Mouse (Mus musculus) urinary bladder, postnatal 14 days (tissue): ENCODE data around the gene Slco3a1.
A peak's percentile ranks its signal among the peaks of the same experiment; 100 is the strongest.

Experiments
- DNase-seq: peaks from one replicate; pipeline ENCODE4 v3.0.0; 2021; ENCODE audit warnings: low spot score

The Slco3a1 gene

GRCm38 (mm10) chr7:74486083-74486482 is 68.5 kb downstream of the Slco3a1 start:
- DNase-seq: no peak

DNA sequence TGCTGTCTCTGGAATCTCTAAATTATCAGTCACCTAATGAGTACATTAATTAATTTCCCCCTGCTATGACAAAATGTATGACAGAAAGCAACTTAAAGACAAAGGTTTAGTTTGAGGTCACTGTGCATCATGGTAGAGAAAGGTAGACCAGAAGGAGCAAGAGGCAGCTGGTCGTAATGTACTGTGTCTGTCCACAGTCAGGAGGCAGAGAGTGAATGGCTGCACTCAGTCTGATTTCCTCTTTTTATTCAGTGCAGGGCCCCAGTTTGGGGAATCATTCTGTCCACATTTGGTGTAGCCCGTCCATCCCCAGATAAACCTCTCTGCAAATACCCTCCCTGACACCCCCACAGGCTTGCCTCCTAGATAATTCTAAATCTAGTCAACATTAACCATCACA is 68.9 kb downstream of the Slco3a1 start:
- DNase-seq: no peak

GRCm38 (mm10) chr7:74484024-74484385 is 70.6 kb downstream of the Slco3a1 start:
- no peak for DNase-seq

DNA sequence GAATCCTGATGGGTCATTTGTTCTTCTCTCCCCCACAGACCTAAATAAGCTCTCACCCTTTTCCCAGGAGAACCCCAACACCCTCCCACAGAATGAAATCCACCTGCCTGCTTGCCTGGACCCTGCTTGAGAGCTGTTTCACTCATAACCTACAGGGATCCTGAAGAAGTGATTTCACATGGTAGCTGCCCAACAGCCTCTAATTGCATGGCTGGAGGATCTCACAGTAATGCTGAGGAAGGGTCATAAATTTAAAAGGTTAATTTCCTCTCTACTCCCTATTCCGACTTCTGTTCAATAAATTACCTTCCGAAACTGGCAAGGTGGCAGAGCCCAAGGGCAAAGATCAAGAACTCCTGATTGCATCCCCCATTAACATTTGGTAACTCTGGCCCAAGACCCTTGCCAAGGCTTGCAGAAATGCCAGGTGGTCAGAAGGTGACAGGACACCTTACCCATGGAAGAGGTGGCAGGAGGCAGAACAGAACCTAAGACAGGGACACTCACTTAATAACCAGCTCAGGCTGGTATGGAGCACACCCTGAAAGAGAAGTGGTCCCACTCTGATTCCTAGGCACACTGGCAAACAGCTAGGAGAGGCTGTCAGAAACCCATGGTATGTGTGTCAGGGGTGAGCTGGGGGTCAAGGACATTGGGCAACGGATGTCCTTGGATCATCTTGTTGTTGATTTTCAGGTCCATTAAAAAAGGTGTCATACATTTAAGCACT is 71.1 kb downstream of the Slco3a1 start:
- no peak for DNase-seq

GRCm38 (mm10) chr7:74471740-74472139 is 82.8 kb downstream of the Slco3a1 start:
- DNase-seq: no peak

DNA sequence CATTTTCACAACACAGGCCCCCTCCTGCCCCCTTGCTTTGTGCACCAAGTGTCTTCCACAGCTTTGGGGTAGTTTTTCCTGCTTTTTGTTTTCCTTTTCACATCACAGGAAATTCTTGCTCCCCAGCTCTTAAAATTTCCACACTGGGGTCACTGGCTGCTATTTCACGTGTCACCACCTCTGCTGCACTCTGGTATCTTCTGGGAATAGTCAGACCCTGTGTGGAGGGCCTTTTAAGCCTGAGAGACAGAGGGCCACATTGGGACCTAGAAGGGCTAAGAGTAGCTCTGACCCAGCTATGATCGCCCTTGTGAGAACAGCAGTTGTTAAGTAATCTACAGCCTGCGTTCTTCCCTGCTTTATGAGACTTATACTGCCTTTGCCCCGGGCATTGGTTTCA is 87.7 kb downstream of the Slco3a1 start:
- no peak for DNase-seq

- DNase-seq: peak; percentile 20
These were observed 89.9 kb downstream of the Slco3a1 start for GRCm38 (mm10) chr7:74464638-74465037.

DNA sequence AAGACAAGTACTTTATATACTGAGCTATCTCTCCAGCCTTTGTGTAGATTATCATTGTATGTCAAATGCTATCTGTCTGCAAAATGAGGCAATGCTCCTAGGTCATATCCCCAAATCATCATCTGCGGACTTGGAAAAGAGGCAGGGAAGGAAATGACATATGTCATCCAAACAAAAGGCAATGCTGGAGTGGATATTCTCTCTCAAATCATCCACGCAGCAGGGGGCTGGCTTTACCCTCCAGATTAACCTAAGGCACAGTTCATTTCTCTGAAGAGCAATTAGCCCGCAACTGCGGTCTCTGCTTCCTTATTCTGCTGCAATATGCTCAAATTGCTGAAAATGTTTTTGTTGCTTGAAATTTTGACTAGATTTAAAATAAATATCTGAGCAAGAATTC is 92.1 kb downstream of the Slco3a1 start:
- DNase-seq: no peak

DNA sequence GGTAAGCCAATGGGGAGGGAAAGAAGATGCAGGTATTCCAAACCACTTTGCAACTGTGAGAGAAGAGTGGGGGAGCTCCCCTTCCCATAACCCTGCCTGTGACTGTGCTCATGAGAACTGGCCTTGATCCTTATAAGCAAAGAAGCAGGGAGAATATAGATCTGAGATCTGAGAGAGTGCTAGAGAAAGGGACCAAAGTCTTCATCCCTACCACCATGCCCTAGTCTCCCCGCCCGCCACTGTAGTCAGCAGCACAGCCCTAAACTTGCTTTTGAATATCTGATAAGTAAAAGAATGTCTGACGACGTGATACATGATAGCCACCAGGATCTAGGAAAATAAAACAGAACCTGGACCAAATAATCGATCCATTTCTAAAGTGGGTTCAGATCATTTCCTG is 92.8 kb downstream of the Slco3a1 start:
- no peak for DNase-seq

DNA sequence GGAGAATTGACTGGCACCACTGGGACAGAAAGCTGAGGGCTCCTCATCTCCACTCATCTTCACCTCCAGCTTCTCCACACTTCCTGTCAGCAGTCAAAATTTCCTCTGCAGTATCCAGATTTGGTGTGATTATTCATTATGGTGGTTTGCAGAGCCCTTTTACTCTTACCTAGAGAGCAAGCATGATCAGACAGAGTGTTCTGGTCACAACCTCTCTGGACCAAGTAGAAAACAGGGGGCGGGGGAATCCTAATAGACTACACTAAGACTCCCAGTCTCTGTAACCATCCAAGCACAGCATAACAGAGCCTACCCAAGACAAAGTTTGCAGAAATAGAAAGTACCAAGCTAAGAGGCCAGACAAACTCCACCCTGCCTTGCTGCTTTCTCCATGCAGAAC is 93.4 kb downstream of the Slco3a1 start:
- no peak for DNase-seq

DNA sequence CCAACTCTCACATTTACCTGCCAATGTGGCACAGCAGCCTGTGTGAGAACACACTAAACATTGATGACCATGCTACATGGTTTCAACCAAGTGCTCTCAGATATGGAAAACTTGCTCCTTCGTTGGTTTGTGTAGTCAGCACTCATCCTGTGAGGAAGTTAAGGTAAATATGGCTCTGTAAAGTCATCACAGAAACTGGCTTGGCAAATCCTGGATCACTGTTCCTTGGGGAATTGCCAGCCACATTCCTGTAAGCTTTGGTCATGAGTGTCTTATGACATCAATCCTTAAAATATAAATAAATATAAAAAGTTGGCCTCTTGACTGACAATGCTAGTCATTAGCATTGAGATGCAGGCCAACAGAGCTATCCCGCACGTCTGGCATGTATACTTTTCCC is 94.8 kb downstream of the Slco3a1 start:
- DNase-seq: no peak

DNA sequence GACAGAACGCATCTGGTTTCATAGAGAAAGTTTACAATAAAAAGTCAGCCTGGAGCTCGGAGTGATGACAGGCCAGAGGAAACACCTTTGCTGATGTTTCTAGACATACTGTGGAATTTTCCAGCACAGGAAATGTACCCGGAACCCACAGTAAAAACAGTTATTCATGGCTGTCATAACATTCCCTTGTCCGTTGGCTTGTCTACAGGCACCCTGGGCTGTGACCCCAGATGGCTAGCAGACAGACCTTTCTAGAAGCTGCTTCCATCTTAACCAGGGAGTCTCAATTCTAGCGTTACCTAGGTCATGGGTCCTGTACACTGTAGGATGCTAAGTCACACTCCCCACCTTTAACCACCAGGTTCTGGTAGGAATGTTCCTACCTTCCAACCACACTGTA is 95.3 kb downstream of the Slco3a1 start:
- DNase-seq: no peak

GRCm38 (mm10) chr7:74458475-74459221 is 95.9 kb downstream of the Slco3a1 start:
- peak; percentile 28 for DNase-seq

- DNase-seq: peak; percentile 47
These were observed 97.1 kb downstream of the Slco3a1 start for GRCm38 (mm10) chr7:74457347-74457975.

- DNase-seq: no peak
These were observed 97.8 kb downstream of the Slco3a1 start for GRCm38 (mm10) chr7:74456781-74457180.

GRCm38 (mm10) chr7:74451047-74451446 is 103.5 kb downstream of the Slco3a1 start:
- no peak for DNase-seq

GRCm38 (mm10) chr7:74449802-74450201 is 104.8 kb downstream of the Slco3a1 start:
- DNase-seq: no peak

GRCm38 (mm10) chr7:74447781-74448180 is 106.8 kb downstream of the Slco3a1 start:
- DNase-seq: no peak

DNA sequence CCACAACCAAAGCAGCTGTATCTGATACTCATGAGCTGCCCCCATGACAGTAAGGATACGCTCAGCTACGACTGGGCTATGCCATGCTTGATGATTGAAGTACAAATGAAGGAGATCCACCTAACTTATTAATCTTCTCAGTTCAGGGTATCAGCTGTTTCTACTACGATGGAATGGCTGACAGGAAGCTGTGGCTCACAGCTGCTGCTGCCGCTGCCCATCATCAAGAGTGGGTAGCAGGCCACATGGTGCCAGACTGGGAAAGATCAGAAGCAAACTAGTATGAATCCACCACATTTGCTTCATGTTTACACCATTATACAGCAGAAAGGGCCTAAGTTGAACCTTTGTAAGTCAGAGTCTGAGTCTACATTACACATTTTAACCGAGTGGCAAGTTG is 109.4 kb downstream of the Slco3a1 start:
- no peak for DNase-seq

DNA sequence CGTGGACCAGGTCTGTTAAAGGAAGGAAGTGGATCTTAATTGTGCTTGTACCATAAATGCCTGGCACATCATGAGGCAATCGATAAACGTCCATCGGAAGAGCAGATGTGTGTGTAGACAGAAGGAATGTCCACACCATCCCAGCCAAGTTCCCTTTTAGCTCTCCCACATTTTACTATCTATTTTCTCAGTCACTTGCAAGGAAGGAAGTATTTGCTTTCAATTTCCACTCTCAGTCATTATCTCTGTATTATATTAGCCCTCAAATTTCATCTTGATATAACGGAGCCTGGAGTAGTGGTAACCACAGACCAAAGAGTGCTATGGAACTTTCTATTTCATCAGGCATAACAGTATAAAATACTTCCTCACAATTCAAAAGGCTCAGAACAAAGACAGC is 112.2 kb downstream of the Slco3a1 start:
- DNase-seq: no peak

- DNase-seq: no peak
These were observed 117.0 kb downstream of the Slco3a1 start for GRCm38 (mm10) chr7:74437534-74437933.

GRCm38 (mm10) chr7:74436642-74437041 is 117.9 kb downstream of the Slco3a1 start:
- DNase-seq: no peak

- no peak for DNase-seq
These were observed 121.6 kb downstream of the Slco3a1 start for GRCm38 (mm10) chr7:74432950-74433349.
